Mouse (Mus musculus) G1E (cell line): ENCODE measurements around the gene Gm17651.

Source experiments
- CTCF ChIP-seq: IDR thresholded peaks from 2 replicates; pipeline ENCODE4 v1.5.1; 2012; ENCODE audit warnings: low read depth, low read length, inconsistent platforms, mixed read lengths
- GATA1 ChIP-seq: IDR thresholded peaks from 2 replicates; pipeline ENCODE4 v1.6.1; 2012; ENCODE audit warnings: borderline replicate concordance, low read length, inconsistent platforms, mixed read lengths
- POLR2AphosphoS5 ChIP-seq: IDR thresholded peaks from 2 replicates; pipeline ENCODE4 v1.6.1; 2012; ENCODE audit warnings: low read depth, low read length, inconsistent platforms; ENCODE audit not compliant: insufficient replicate concordance

DNA sequence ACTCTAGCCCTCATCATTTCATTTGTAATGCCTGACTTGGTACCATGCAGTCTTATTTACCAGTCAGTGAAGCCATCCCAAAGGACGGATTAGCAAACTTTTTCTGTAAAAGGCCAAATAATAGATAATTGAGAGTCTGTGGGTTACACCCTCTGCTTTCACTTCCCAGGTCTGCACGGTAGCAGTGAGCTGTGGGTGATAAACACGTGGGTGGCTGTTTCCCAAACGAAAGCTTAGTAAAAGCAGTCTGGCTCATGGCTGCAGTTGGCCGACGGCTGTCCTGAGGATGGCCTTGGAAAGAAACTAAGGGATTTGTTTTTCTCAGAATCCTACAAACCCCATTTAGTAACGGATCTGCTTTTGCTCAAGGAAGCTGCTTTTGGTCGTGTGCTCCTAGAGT, 13.3 kb downstream of the Gm17651 start:
- TF ChIP-seq CTCF (no peak), GATA1 (no peak), POLR2AphosphoS5 (no peak)
